Mouse (Mus musculus): ENCODE data around the gene Npepps.

The Npepps gene

GRCm38 (mm10) chr11:97184875-97185274, 95.6 kb downstream of the Npepps start:
- no peak for DNase-seq

GRCm38 (mm10) chr11:97182446-97182845, 98.0 kb downstream of the Npepps start:
- no peak for DNase-seq

GRCm38 (mm10) chr11:97181061-97181460, 99.4 kb downstream of the Npepps start:
- DNase-seq, result no peak

DNA sequence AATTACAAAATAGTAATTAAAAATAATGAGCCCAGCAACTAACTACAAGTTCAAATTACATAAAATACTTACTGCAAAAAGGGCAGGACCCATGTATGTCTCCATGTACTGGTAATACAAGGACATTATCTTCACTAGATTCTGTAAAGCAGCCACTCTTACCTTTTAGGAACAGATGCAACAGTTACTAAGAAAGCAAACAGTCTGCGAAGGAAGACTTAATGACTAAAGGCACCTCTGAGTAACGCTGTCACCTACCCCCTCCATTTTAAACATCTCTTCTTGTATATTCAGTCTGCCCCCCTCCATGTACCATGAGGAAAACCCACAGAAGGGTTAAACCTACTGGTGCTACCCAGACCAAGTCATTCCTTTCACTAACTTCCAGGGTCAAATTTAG, 102.2 kb downstream of the Npepps start:
- no peak for DNase-seq

DNA sequence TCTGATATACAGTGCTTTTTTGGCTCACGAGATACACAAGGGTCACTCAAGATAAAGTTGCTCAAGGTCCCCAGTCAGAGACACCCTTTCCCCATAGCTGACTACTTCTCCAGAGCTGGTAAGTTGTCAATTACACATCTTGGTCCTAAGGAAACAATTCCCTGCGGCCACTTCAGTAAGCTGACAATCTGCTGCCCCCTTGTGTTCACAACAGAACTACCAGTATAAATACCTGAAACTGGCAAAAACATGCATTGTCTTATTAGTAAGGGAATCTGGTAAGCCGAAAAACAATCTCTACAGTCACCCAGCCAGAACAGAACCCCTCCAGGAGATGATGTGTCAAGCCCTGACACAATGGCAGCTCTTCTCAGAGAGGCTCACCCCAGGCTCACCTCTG, 103.6 kb downstream of the Npepps start:
- peak; percentile 44 for DNase-seq

- no peak for DNase-seq
Observed at GRCm38 (mm10) chr11:97175499-97175898, 104.9 kb downstream of the Npepps start.

- DNase-seq, result no peak
Observed at GRCm38 (mm10) chr11:97160341-97160740, 120.1 kb downstream of the Npepps start.

GRCm38 (mm10) chr11:97156999-97157398, 123.4 kb downstream of the Npepps start:
- DNase-seq, result no peak

Data from thymus, postnatal 25 days (tissue).